ENCODE assay signal across 9 mouse cellular contexts in the genomic region with DNA sequence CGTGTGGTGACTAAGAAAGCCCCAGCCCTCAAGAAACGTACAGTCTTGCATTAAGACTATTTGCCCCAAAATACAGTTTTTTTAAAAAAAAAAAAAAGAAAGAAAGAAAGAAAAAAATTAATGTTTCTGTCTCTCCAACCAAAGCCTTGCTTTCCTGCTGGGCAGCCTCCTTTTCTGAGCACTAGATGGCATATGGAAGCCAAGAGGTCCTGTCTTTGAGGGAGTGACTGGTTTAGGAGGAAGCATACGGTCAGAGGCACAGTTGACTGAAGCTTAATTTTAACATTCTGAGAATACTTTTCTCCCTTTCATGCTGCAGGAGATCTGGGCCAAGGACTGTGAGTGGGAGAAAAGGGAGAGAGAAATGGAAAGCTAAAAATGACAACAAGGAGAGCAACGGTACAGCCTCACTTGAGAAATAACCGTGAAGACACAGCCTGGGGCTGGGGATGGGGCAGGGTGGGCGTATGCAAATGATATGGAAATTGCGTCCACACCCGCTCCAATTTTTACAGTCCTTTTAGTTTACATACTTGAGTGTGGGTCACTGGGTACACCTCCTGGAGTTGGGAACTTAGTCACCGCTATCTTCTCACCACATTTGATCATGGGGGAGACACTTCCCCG.
DNase-seq lines count a peak whose midpoint lies in the region; ATAC-seq and TF ChIP-seq lines count a peak whose summit lies in the region.
"Had no signal": no experiment of that assay in that cellular context is flagged by ENCODE, and none has a peak within 500 bp of the region (broad histone marks: within the 10 kb centered on the region; RNA-seq: fewer than 3 reads in every experiment).

No protein-coding gene starts in this region.

- no peak overlapping the region for H3K9ac ChIP-seq in heart, adult 2 months (ENCODE audit: low read depth, low read length)
- H3K9ac ChIP-seq in heart, embryonic 12.5 days, result no peak overlapping the region
- no peak overlapping the region for H3K9ac ChIP-seq in neural tube, embryonic 13.5 days

- WGBS in heart, adult 2 months, result 56% methylated on average over 10 of the region's 10 CpGs
- 49% methylated on average over 10 of the region's 10 CpGs for WGBS in heart, embryonic 12.5 days
- 40% methylated on average over 10 of the region's 10 CpGs for WGBS in neural tube, embryonic 13.5 days

- H3K4me3 ChIP-seq in heart, adult 2 months, result no peak overlapping the region
- H3K4me3 ChIP-seq in heart, embryonic 12.5 days, result peak overlapping the region; percentile 19
- no peak overlapping the region for H3K4me3 ChIP-seq in neural tube, embryonic 13.5 days

- TF ChIP-seq POLR2A in heart, adult 2 months (IDR thresholded peaks at IDR 0.05; ENCODE audit: insufficient read depth, low read depth, low read length), result no peak

- no peaks in the 10 kb centered on the region for H3K27me3 ChIP-seq in heart, adult 2 months (ENCODE audit: control insufficient read depth, insufficient read depth, low read length)
- H3K27me3 ChIP-seq in heart, embryonic 12.5 days (replicated peaks), result no peaks in the 10 kb centered on the region
- H3K27me3 ChIP-seq in neural tube, embryonic 13.5 days, result no peaks in the 10 kb centered on the region

- H3K27ac ChIP-seq in heart, adult 2 months, result no peak overlapping the region
- H3K27ac ChIP-seq in heart, embryonic 12.5 days (ENCODE audit: poor library complexity, severe bottlenecking), result no peak overlapping the region
- no peak overlapping the region for H3K27ac ChIP-seq in neural tube, embryonic 13.5 days (replicated peaks)
- H3K27ac ChIP-seq: macrophage had no signal

- intact Hi-C loops in heart, adult 2 months (cut with DNase I), result no loop called here
- intact Hi-C loops in heart, postnatal 25 days (cut with DNase I), result loop anchor here (5.0 kb wide), 1 partner anchor 105 kb away; no protein-coding TSS in a partner anchor
- intact Hi-C loops in left cerebral cortex, postnatal 10 days (cut with DNase I), result no loop called here

- no peaks in the 10 kb centered on the region for H3K9me3 ChIP-seq in heart, embryonic 12.5 days (replicated peaks)
- H3K9me3 ChIP-seq in neural tube, embryonic 13.5 days, result no peaks in the 10 kb centered on the region

- no peaks in the 10 kb centered on the region for H3K4me1 ChIP-seq in heart, adult 2 months (ENCODE audit: control insufficient read depth, insufficient read depth, low read length)
- H3K4me1 ChIP-seq in heart, embryonic 12.5 days (replicated peaks), result no peaks in the 10 kb centered on the region
- peaks cover 5% of the 10 kb centered on the region for H3K4me1 ChIP-seq in neural tube, embryonic 13.5 days (replicated peaks)

- H3K36me3 ChIP-seq in heart, adult 2 months (ENCODE audit: control insufficient read depth, insufficient read depth, low read length), result no peaks in the 10 kb centered on the region
- H3K36me3 ChIP-seq in heart, embryonic 12.5 days, result no peaks in the 10 kb centered on the region
- H3K36me3 ChIP-seq in neural tube, embryonic 13.5 days, result no peaks in the 10 kb centered on the region

- peak; percentile 60 for TF ChIP-seq CTCF in heart, adult 2 months (IDR thresholded peaks at IDR 0.05)

- no peak for TF ChIP-seq EP300 in heart, adult 2 months (IDR thresholded peaks at IDR 0.05; ENCODE audit: insufficient read depth, low read depth, low read length)

- H3K4me2 ChIP-seq in heart, embryonic 12.5 days, result peak overlapping the region; percentile 57
- peak overlapping the region; percentile 37 for H3K4me2 ChIP-seq in neural tube, embryonic 13.5 days

- DNase-seq in heart, adult 2 months, result no peak
- DNase-seq in heart, postnatal 25 days (ENCODE audit: low spot score), result no peak
- DNase-seq in R1 (ENCODE audit: low read depth, low spot score), result peak; percentile 19
- peak; percentile 37 to 42 for DNase-seq in left cerebral cortex, postnatal 10 days (ENCODE audit: extremely low spot score in 1 of 2, low spot score in 2 of 2)
- DNase-seq in cerebellum, postnatal 4 days (ENCODE audit: low spot score in 2 of 2), result no peak
- DNase-seq in gastrocnemius, adult 18-20 months (ENCODE audit: low spot score), result no peak

- no peaks in the 10 kb centered on the region for H3K79me2 ChIP-seq in heart, adult 2 months (replicated peaks; ENCODE audit: control insufficient read depth, insufficient read depth, low read length)

- no peak for ATAC-seq in heart, embryonic 12.5 days (ENCODE audit: insufficient number of reproducible peaks, low FRiP score)
- ATAC-seq in neural tube, embryonic 13.5 days (ENCODE audit: low read depth), result no peak

Comparison
In these comparisons a context has a peak if more than half of its experiments do, and no peak if none do; other contexts are left out.
1. DNase-seq: peak in R1 (single experiment) and left cerebral cortex, postnatal 10 days (2 of 2); none in heart, adult 2 months (0 of 2), heart, postnatal 25 days (single experiment), cerebellum, postnatal 4 days (0 of 2) and gastrocnemius, adult 18-20 months (single experiment).